Mouse (Mus musculus) lung, postnatal 0 days (tissue): Measurements from ENCODE around the gene Clasp2.

Source experiments
- CTCF ChIP-seq: IDR thresholded peaks from 2 replicates; pipeline ENCODE4 v1.5.1; 2016; ENCODE audit warnings: antibody characterized with exemption, mild to moderate bottlenecking
- EP300 ChIP-seq: IDR thresholded peaks from 2 replicates; pipeline ENCODE4 v1.6.1; 2016; ENCODE audit warnings: antibody characterized with exemption, mild to moderate bottlenecking, control low read depth

DNA sequence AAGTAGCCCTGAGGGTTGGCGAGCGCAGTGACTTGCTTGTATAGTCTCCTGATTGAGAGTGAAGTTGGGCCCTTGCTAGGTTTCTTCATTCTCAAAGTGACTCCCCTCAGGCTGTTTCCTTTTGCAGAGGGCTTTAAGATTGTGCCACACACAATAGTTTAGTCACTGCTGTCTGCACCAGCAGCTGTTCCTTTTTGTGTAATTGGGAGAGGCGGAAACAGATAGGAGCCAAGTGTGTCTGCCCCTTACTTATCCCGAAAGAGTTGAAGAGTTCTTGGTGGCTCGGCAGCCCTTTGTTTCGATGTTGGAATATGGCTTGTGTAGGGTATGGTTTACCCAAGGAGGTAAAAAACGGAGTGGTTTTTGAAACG, 190.8 kb downstream of the Clasp2 start:
- TF ChIP-seq CTCF = no peak
- no peak for TF ChIP-seq EP300
